21 mouse cellular contexts compared by ENCODE assay signal in the genomic region with DNA sequence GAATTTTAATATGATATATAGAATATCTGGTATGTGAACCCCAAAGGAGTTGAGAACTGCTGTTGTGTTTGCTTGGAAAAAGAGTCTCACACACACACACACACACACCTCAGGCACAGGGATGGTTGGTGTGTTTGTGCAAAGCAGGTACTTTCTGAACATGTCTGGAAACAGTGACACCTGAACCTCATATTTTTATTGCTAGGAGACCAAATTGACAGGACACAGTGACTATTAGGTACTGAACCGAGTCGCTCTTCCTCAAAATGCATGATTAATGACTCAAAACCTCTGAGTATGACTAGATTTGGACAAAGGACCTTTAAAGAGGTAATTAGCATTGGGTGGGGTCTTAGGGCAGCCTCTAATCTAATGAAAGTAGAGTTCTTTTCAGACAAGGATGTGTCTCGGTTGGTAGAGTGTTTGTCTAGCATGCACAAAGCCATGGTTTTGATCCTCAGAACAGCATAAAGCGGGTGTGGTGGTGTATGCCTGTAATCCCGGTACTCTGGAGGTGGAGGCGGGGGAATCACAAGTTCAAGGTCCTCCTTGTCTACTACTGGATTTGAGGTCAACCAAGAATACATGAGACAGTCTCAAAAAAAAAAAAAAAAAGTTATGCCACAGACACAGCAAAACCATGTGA.
DNase-seq lines count a peak whose midpoint lies in the region; ATAC-seq and TF ChIP-seq lines count a peak whose summit lies in the region.
"Had no signal": no experiment of that assay in that cellular context is flagged by ENCODE, and none has a peak within 500 bp of the region (broad histone marks: within the 10 kb centered on the region; RNA-seq: fewer than 3 reads in every experiment).

No protein-coding gene starts in this region.

- TF ChIP-seq POLR2A in thymus, adult 2 months (IDR thresholded peaks at IDR 0.05; ENCODE audit: control insufficient read depth, extremely low read depth, insufficient read depth, low read length, poor library complexity), result no peak

- H3K27ac ChIP-seq in thymus, adult 2 months (ENCODE audit: control insufficient read depth, insufficient read depth, low read length), result peak overlapping the region; percentile 95
- no peak overlapping the region for H3K27ac ChIP-seq in forebrain, embryonic 10.5 days
- H3K27ac ChIP-seq: embryonic facial prominence, embryonic 15.5 days; forebrain, embryonic 15.5 days; heart, adult 2 months had no signal

- H3K4me3 ChIP-seq in thymus, adult 2 months (ENCODE audit: control insufficient read depth, insufficient read depth, low read length), result no peak overlapping the region
- H3K4me3 ChIP-seq in forebrain, embryonic 10.5 days, result no peak overlapping the region
- H3K4me3 ChIP-seq: embryonic facial prominence, embryonic 15.5 days; erythroblast, embryonic 14.5 days; forebrain, embryonic 15.5 days; heart, adult 2 months; heart, embryonic 12.5 days; hindbrain, embryonic 10.5 days had no signal

- DNase-seq in CD4-positive, CD25-positive, alpha-beta regulatory T cell, adult 2 months (ENCODE audit: low read depth, low spot score), result peak; percentile 40
- no peak for DNase-seq in thymus, adult 2 months
- no peak for DNase-seq in thymus, adult 18-20 months
- DNase-seq in gastrocnemius, postnatal 36 days, result no peak
- no peak for DNase-seq in left cerebral cortex, adult 9 months (ENCODE audit: low spot score in 2 of 2)
- no peak for DNase-seq in forebrain, embryonic 10.5 days (ENCODE audit: extremely low spot score, low spot score)
- DNase-seq: adrenal gland, adult 8-10 months; adrenal gland, postnatal 36 days; cerebellum, adult 11 months; cerebellum, adult 8-10 months; cerebellum, postnatal 14 days; embryo, embryonic 11 days; heart, adult 2 months had no signal

- no peaks in the 10 kb centered on the region for H3K36me3 ChIP-seq in thymus, adult 2 months (ENCODE audit: control insufficient read depth, insufficient read depth, low read length)
- H3K36me3 ChIP-seq in forebrain, embryonic 10.5 days (replicated peaks), result no peaks in the 10 kb centered on the region
- H3K36me3 ChIP-seq: embryonic facial prominence, embryonic 15.5 days; forebrain, embryonic 15.5 days; heart, embryonic 12.5 days; hindbrain, embryonic 10.5 days had no signal

- WGBS in thymus, adult 2 months, result 74% methylated on average over 6 of the region's 6 CpGs
- WGBS in forebrain, embryonic 10.5 days, result 87% methylated on average over 6 of the region's 6 CpGs

- TF ChIP-seq CTCF in thymus, adult 2 months (IDR thresholded peaks at IDR 0.05; ENCODE audit: borderline replicate concordance, control insufficient read depth, extremely low read depth, insufficient read depth, low read length, poor library complexity), result no peak

- intact Hi-C loops in gastrocnemius, postnatal 36 days (cut with DNase I), result no loop called here

- peaks cover 69% of the 10 kb centered on the region for H3K4me1 ChIP-seq in thymus, adult 2 months (replicated peaks; ENCODE audit: control insufficient read depth, insufficient read depth, low read length)
- peaks cover 51% of the 10 kb centered on the region for H3K4me1 ChIP-seq in forebrain, embryonic 10.5 days

- ATAC-seq in CD4-positive, CD25-positive, alpha-beta regulatory T cell, adult 4 months, result no peak
- peak; percentile 6; the same call in 1 of the 2 replicates for ATAC-seq in monocyte, adult 5-6 weeks (replicated peaks; ENCODE audit: insufficient number of reproducible peaks, low FRiP score, low TSS enrichment, poor library complexity, severe bottlenecking)
- ATAC-seq: forebrain, embryonic 15.5 days; Patski had no signal

- no peaks in the 10 kb centered on the region for H3K9me3 ChIP-seq in forebrain, embryonic 10.5 days
- H3K9me3 ChIP-seq: embryonic facial prominence, embryonic 15.5 days; forebrain, embryonic 15.5 days; heart, embryonic 12.5 days; hindbrain, embryonic 10.5 days had no signal

- H3K27me3 ChIP-seq in thymus, adult 2 months (ENCODE audit: control insufficient read depth, insufficient read depth, low read length), result no peaks in the 10 kb centered on the region
- H3K27me3 ChIP-seq in forebrain, embryonic 10.5 days (ENCODE audit: poor library complexity, severe bottlenecking), result peaks cover 21% of the 10 kb centered on the region
- H3K27me3 ChIP-seq: embryonic facial prominence, embryonic 15.5 days; forebrain, embryonic 15.5 days; Patski had no signal
